ENCODE assay signal across 8 mouse cellular contexts in the genomic region with DNA sequence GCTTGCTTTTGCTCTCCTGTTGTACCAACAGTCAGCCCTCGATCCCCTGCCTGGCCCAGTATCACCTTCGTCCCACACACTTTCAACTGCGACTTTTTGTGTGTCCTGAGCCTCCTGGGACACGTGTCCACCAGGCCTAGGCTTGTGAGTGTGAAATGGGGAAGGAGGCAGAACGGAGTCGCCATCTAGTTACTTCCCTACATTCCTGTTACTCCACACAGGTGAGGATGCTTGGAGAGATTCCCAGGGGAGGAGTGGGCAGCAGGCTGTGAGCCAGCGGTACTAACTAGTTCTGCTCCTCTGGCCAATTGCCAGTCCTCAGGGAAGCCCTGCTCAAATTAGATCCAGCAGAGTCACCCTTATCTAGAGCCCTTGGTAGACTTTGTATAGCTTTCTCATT. TPM values are rescaled to one million over a fixed set of nuclear protein-coding genes. Genes with fewer than 3 reads are reported as not detected.
DNase-seq lines count a peak whose midpoint lies in the region; ATAC-seq lines count a peak whose summit lies in the region.

No protein-coding gene starts in this region.

- H3K9me3 ChIP-seq in hindbrain, embryonic 14.5 days (ENCODE audit: control insufficient read depth, low read length): no peaks in the 10 kb centered on the region
- H3K9me3 ChIP-seq in midbrain, embryonic 15.5 days: no peaks in the 10 kb centered on the region

- peaks cover 21% of the 10 kb centered on the region for H3K4me1 ChIP-seq in hindbrain, embryonic 14.5 days (replicated peaks; ENCODE audit: control insufficient read depth, insufficient read depth, low read length)
- peaks cover 31% of the 10 kb centered on the region for H3K4me1 ChIP-seq in midbrain, embryonic 15.5 days

- H3K27me3 ChIP-seq in hindbrain, embryonic 14.5 days (ENCODE audit: control insufficient read depth, insufficient read depth, low read length): no peaks in the 10 kb centered on the region
- no peaks in the 10 kb centered on the region for H3K27me3 ChIP-seq in midbrain, embryonic 15.5 days (replicated peaks)

- WGBS in hindbrain, embryonic 14.5 days: 26% methylated on average over 7 of the region's 7 CpGs
- 20% methylated on average over 7 of the region's 7 CpGs for WGBS in midbrain, embryonic 15.5 days

- no peak for ATAC-seq in hindbrain, embryonic 14.5 days (ENCODE audit: low FRiP score)
- no peak for ATAC-seq in midbrain, embryonic 15.5 days (replicated peaks)

- peak overlapping the region; percentile 97 for H3K27ac ChIP-seq in hindbrain, embryonic 14.5 days
- peak overlapping the region; percentile 97 for H3K27ac ChIP-seq in midbrain, embryonic 15.5 days

- H3K4me2 ChIP-seq in hindbrain, embryonic 14.5 days (replicated peaks): peak overlapping the region; percentile 68
- H3K4me2 ChIP-seq in midbrain, embryonic 15.5 days: peak overlapping the region; percentile 60

- H3K4me3 ChIP-seq in hindbrain, embryonic 14.5 days (replicated peaks; ENCODE audit: low read length): peak overlapping the region; percentile 70; the same call in 1 of the 2 replicates
- peak overlapping the region; percentile 89 for H3K4me3 ChIP-seq in midbrain, embryonic 15.5 days

- DNase-seq in adrenal gland, adult (ENCODE audit: inconsistent age in 2 of 2, low spot score in 1 of 2): peak; percentile 42 to 50
- no peak for DNase-seq in adrenal gland, postnatal 36 days
- peak; percentile 24 for DNase-seq in retina, postnatal 1 day
- DNase-seq in retina, embryonic 14.5 days (ENCODE audit: low spot score): no peak
- DNase-seq in hindbrain, embryonic 14.5 days (ENCODE audit: low spot score): peak; percentile 33
- DNase-seq in thymus, postnatal 14 days: no peak
- no peak for DNase-seq in T-cell, adult 2 months (ENCODE audit: low spot score)

- peaks cover 16% of the 10 kb centered on the region for H3K36me3 ChIP-seq in hindbrain, embryonic 14.5 days (replicated peaks; ENCODE audit: control insufficient read depth, insufficient read depth)
- H3K36me3 ChIP-seq in midbrain, embryonic 15.5 days (replicated peaks): no peaks in the 10 kb centered on the region

- peak overlapping the region; percentile 90; the same call in 1 of the 2 replicates for H3K9ac ChIP-seq in hindbrain, embryonic 14.5 days
- H3K9ac ChIP-seq in midbrain, embryonic 15.5 days: no peak overlapping the region

RNA-seq across cellular contexts. Expression of a gene that starts 0.7 kb away (rescaled TPM):
- 100 to 1,000 TPM; 313 to 319 TPM for total RNA-seq in adrenal gland, postnatal 36 days (2021)
- polyA plus RNA-seq in hindbrain, embryonic 14.5 days (2014; fragmentation: Nextera tagmentation; extraction: Ambion mirVana): 1,642 and 1,896 TPM in 2 replicates
- 1,455 and 1,508 TPM in 2 replicates for polyA plus RNA-seq in midbrain, embryonic 15.5 days (2015; fragmentation: Nextera tagmentation; extraction: Ambion mirVana)

RNA-seq across cellular contexts. Expression of a gene that starts 23.5 kb away (rescaled TPM):
- 10 to 100 TPM; 30.0 to 32.0 TPM for total RNA-seq in adrenal gland, postnatal 36 days (2021)
- 5.8 and 8.3 TPM in 2 replicates for polyA plus RNA-seq in hindbrain, embryonic 14.5 days (2014; fragmentation: Nextera tagmentation; extraction: Ambion mirVana)
- 7.4 and 7.5 TPM in 2 replicates for polyA plus RNA-seq in midbrain, embryonic 15.5 days (2015; fragmentation: Nextera tagmentation; extraction: Ambion mirVana)

RNA-seq across cellular contexts. Expression of a gene that starts 32.5 kb away (rescaled TPM):
- total RNA-seq in adrenal gland, postnatal 36 days (2021): 1 to 10 TPM in 1 of 2 experiments, under 1 TPM in 1; 0.93 to 2.8 TPM
- polyA plus RNA-seq in hindbrain, embryonic 14.5 days (2014; fragmentation: Nextera tagmentation; extraction: Ambion mirVana): 0.91 and 1.5 TPM in 2 replicates
- 2.1 and 2.8 TPM in 2 replicates for polyA plus RNA-seq in midbrain, embryonic 15.5 days (2015; fragmentation: Nextera tagmentation; extraction: Ambion mirVana)

RNA-seq across cellular contexts. Expression of a gene that starts 38.4 kb away (rescaled TPM):
- total RNA-seq in adrenal gland, postnatal 36 days (2021): not detected
- polyA plus RNA-seq in hindbrain, embryonic 14.5 days (2014; fragmentation: Nextera tagmentation; extraction: Ambion mirVana): not detected in 2 replicates
- polyA plus RNA-seq in midbrain, embryonic 15.5 days (2015; fragmentation: Nextera tagmentation; extraction: Ambion mirVana): not detected in 2 replicates

Comparison
In these comparisons a context has a peak if more than half of its experiments do, and no peak if none do; other contexts are left out.
1. DNase-seq: peak in adrenal gland, adult (2 of 2), retina, postnatal 1 day (single experiment) and hindbrain, embryonic 14.5 days (single experiment); none in adrenal gland, postnatal 36 days (0 of 2), retina, embryonic 14.5 days (single experiment), thymus, postnatal 14 days (single experiment) and T-cell, adult 2 months (single experiment).